Mouse (Mus musculus): ENCODE data around the gene Ypel1. TPM values are rescaled to one million over a fixed set of nuclear protein-coding genes. Genes with fewer than 3 reads are reported as not detected.

Ypel1 gene
- 76.7 and 103 TPM in 2 replicates for total RNA-seq (2014; rRNA removed)
- 123 and 131 TPM in 2 replicates for polyA plus RNA-seq (2015; fragmentation: Nextera tagmentation; extraction: Ambion mirVana)

DNA sequence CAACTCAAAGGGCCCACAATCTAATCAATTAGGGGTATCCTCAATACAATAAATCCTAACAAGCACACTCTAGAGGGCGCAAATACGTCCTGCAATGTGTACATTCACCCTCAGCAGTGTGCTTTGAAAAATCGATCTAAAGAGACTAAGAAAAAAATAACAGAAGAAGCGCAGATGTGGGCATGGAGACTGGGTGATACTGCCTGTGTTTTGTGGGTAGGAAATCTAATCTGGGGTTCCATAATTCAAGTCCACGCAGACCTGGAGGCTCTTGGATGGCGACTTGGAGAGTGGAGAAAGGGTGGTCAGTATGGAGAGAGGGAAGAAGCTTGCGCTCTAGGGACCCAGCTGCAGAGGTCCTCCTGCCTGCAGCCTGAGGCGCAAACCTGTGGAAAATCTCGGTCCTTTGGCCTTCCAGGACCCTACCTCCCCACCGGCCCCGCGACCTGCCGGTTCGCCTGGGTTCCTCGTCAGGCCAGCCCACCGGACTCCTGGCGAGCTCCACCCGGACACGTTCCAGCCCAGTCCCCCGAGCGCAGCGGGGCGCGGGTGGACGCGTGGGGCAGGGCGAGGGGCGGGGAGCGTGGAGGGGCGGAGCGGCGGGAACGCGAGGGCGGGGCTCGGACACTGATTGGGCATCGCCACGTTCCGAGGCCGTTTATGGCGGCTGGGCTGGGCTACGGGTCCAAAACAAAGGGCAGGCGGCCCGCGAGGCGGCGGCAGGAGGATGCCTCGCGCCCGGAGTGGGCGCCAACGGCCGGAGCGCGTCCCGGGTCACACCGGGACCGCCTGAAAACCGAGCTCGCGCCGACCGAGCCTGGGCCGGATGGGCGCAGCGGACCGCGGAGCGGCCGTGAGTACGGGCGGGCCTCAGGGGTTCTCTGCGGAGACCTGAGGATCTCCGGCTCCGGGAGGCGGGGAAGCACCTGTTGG is at the start of gene Ypel1:
Gene Ypel1, plus strand, starts transcription at position 186 of the 933 bp plus-strand sequence.
- peak within 1 kb of the TSS; percentile 86 for H3K4me2 ChIP-seq (ENCODE audit: low read depth)
- 3% methylated on average over 70 of the region's 76 CpGs for WGBS
- H3K27me3 ChIP-seq (ENCODE audit: insufficient read depth, low read length): no peaks in the 10 kb centered on the region
- peak within 1 kb of the TSS; percentile 86 for H3K27ac ChIP-seq (ENCODE audit: low read depth, low read length)
- ATAC-seq: peak; percentile 93
- peaks cover 3% of the 10 kb centered on the region for H3K36me3 ChIP-seq (ENCODE audit: insufficient read depth)
- peak; percentile 65 for TF ChIP-seq CTCF (IDR thresholded peaks at IDR 0.05; ENCODE audit: low read depth)
- H3K4me3 ChIP-seq (ENCODE audit: low read depth, low read length): peak within 1 kb of the TSS; percentile 73
- H3K9me3 ChIP-seq (ENCODE audit: low read length): no peaks in the 10 kb centered on the region
- peak within 1 kb of the TSS; percentile 74 for H3K9ac ChIP-seq
- DNase-seq: peak; percentile 88
- H3K4me1 ChIP-seq (ENCODE audit: insufficient read depth): peaks cover 10% of the 10 kb centered on the region; the same call in 1 of the 2 replicates

DNA sequence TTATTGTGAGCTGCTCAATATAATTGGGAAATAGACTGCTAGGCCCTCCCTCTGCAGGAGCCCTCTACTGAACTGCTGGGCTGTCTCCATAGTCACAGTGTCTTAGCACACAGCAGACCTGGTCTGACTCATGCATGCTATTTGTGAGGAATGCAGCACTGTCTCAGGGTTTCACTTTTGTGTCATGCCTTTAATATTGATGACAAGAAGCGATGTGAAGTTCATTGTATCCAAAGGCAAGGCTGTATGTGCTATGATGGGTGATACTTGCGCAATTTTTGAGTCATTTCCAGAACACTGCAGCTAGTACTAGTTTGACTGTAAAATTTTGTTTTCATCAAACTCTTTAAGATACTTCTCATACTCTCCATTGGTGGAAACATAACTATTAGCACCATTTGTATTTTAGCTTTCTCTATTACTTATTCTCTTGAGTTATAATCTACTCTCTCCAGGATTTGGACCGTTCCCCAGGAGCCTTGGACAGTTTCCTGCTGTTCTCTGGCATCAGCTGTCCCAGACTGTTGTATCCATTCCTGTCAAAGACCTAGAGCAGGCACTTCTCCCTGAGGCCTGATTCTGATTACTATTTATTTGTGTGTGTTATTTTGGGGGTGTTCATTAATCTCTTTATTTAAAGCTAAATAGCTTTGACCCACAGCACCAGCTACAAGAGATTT is 44.9 kb upstream of the Ypel1 start:
- 64% methylated on average over 3 of the region's 3 CpGs for WGBS
- ATAC-seq (peak; percentile 51), DNase-seq (no peak)
- Histone ChIP-seq H3K36me3 (ENCODE audit: insufficient read depth) (peaks cover 27% of the 10 kb centered on the region), H3K9me3 (ENCODE audit: low read length) (no peaks in the 10 kb centered on the region), H3K27ac (ENCODE audit: low read depth, low read length) (no peak overlapping the region), H3K4me1 (ENCODE audit: insufficient read depth) (no peaks in the 10 kb centered on the region), H3K4me2 (ENCODE audit: low read depth) (no peak overlapping the region), H3K9ac (no peak overlapping the region), H3K27me3 (ENCODE audit: insufficient read depth, low read length) (no peaks in the 10 kb centered on the region), H3K4me3 (ENCODE audit: low read depth, low read length) (no peak overlapping the region)
- no peak for TF ChIP-seq CTCF (IDR thresholded peaks at IDR 0.05; ENCODE audit: low read depth)

GRCm38 (mm10) chr16:17029971-17030695 is 39.4 kb upstream of the Ypel1 start:
- H3K9me3 ChIP-seq (ENCODE audit: low read length): no peaks in the 10 kb centered on the region
- H3K27me3 ChIP-seq (ENCODE audit: insufficient read depth, low read length): no peaks in the 10 kb centered on the region
- no peak overlapping the region for H3K4me3 ChIP-seq (ENCODE audit: low read depth, low read length)
- WGBS: 43% methylated on average over 4 of the region's 4 CpGs
- ATAC-seq (peak; percentile 82), DNase-seq (peak; percentile 49)
- H3K9ac ChIP-seq: no peak overlapping the region
- H3K4me1 ChIP-seq (ENCODE audit: insufficient read depth): no peaks in the 10 kb centered on the region
- no peak overlapping the region for H3K27ac ChIP-seq (ENCODE audit: low read depth, low read length)
- no peak overlapping the region for H3K4me2 ChIP-seq (ENCODE audit: low read depth)
- TF ChIP-seq CTCF (IDR thresholded peaks at IDR 0.05; ENCODE audit: low read depth): no peak
- peaks cover 33% of the 10 kb centered on the region for H3K36me3 ChIP-seq (ENCODE audit: insufficient read depth)

GRCm38 (mm10) chr16:17033754-17034153 is 35.7 kb upstream of the Ypel1 start:
- no peaks in the 10 kb centered on the region for H3K9me3 ChIP-seq (ENCODE audit: low read length)
- DNase-seq: no peak
- H3K36me3 ChIP-seq (ENCODE audit: insufficient read depth): peaks cover 30% of the 10 kb centered on the region

GRCm38 (mm10) chr16:17040716-17041115 is 28.8 kb upstream of the Ypel1 start:
- no peak for DNase-seq
- TF ChIP-seq CTCF (IDR thresholded peaks at IDR 0.05; ENCODE audit: low read depth): no peak
- Histone ChIP-seq H3K4me3 (ENCODE audit: low read depth, low read length) (no peak overlapping the region), H3K9me3 (ENCODE audit: low read length) (no peaks in the 10 kb centered on the region), H3K27me3 (ENCODE audit: insufficient read depth, low read length) (no peaks in the 10 kb centered on the region), H3K27ac (ENCODE audit: low read depth, low read length) (no peak overlapping the region), H3K36me3 (ENCODE audit: insufficient read depth) (peaks cover 42% of the 10 kb centered on the region), H3K9ac (no peak overlapping the region), H3K4me1 (ENCODE audit: insufficient read depth) (no peaks in the 10 kb centered on the region), H3K4me2 (ENCODE audit: low read depth) (no peak overlapping the region)
- 80% methylated on average over 3 of the region's 3 CpGs for whole genome bisulfite sequencing
- ATAC-seq: no peak

More at GRCm38 (mm10) chr16:17033754-17034153, 35.7 kb upstream of the Ypel1 start:
- no peak for ATAC-seq
- H3K27me3 ChIP-seq (ENCODE audit: insufficient read depth, low read length): no peaks in the 10 kb centered on the region
- no peak overlapping the region for H3K4me3 ChIP-seq (ENCODE audit: low read depth, low read length)
- H3K4me2 ChIP-seq (ENCODE audit: low read depth): no peak overlapping the region
- TF ChIP-seq CTCF (IDR thresholded peaks at IDR 0.05; ENCODE audit: low read depth): no peak
- H3K4me1 ChIP-seq (ENCODE audit: insufficient read depth): no peaks in the 10 kb centered on the region
- H3K27ac ChIP-seq (ENCODE audit: low read depth, low read length): no peak overlapping the region
- 96% methylated on average over 2 of the region's 2 CpGs for WGBS
- H3K9ac ChIP-seq: no peak overlapping the region

DNA sequence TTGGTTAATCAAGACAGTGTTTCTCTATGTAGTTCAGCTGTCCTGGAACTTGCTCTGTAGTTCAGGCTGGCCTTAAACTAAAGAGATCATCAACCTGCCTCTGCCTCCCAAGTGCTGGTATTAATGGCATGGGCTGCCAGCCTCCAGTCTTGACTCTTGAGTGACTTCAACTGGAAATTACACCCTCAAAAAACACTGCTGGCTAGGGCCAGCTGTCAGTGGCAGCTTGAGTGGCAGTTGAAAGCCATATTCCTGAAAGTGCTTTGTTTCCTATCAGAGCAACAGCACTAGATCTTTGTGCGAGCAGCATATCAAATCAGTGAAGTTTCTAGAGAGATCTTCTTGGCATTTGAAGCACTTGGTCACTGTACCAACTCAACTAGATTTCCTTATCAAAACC is 28.1 kb upstream of the Ypel1 start:
- Histone ChIP-seq H3K4me2 (ENCODE audit: low read depth) (no peak overlapping the region), H3K36me3 (ENCODE audit: insufficient read depth) (peaks cover 36% of the 10 kb centered on the region), H3K4me1 (ENCODE audit: insufficient read depth) (no peaks in the 10 kb centered on the region), H3K4me3 (ENCODE audit: low read depth, low read length) (no peak overlapping the region), H3K9me3 (ENCODE audit: low read length) (no peaks in the 10 kb centered on the region), H3K27me3 (ENCODE audit: insufficient read depth, low read length) (no peaks in the 10 kb centered on the region), H3K27ac (ENCODE audit: low read depth, low read length) (no peak overlapping the region), H3K9ac (no peak overlapping the region)
- no peak for ATAC-seq
- DNase-seq: no peak
- WGBS: 78% methylated on average over 1 of the region's 1 CpGs
- TF ChIP-seq CTCF (IDR thresholded peaks at IDR 0.05; ENCODE audit: low read depth): no peak

All from forebrain, postnatal 0 days (tissue).